Mouse (Mus musculus): ENCODE data around the gene Wdr75.

Wdr75 gene

DNA sequence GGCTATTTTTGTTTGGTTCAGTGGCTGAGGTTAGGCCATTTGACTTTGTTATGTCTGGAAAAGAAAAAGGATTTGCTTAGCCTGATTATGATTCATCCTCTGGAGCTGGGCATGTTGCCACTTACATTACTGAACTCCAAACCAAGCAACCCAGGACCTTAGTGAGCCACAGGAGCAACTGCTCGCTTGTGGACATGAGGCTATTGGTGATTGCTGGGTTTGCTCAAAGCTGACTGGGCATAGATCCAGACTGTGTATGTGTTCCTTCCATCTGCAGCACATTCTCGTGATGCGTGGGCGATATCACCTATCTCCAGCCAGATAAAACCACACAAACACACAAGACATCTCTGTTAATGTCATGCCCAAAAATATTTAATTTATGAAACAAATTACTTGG, 42.8 kb downstream of the Wdr75 start:
- DNase-seq (ENCODE audit: low read depth) = peak; percentile 100

DNA sequence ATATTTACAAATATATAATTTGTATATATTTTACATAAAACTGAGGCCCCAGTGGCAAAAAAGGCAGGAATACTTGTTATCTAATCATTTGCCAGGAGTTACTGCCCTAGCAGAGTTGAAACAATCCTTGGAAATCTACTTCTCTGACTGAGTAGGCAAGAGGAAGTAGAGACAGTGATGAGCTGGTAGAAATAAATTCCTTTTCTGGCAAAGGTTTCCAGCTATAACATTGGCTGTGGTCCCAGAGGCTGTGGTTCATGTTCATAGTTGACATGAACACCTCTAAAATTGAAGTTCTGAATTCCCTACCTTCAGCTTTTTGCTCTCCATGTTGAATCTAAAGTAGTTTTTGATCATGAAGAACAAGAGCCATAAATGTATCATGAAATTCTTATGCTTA, 43.3 kb downstream of the Wdr75 start:
- DNase-seq (ENCODE audit: low read depth) = peak; percentile 77

DNA sequence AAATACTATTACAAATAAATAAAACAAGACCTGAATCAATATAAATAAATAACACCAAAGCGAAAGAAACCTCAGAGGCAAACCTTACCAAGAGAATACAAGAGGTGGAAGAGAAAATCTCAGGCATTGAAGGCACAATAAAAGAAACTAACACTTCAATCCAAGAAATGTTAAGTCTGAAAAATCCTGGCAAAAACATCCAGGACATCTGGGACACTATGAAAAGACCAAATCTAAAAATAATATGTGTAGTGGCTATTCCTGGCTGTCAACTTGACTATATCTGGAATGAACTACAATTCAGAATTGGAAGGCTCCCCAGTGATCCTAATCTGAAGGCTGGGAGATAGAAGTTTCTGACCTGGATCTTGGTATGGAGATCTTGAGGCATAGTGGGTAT, 50.5 kb downstream of the Wdr75 start:
- DNase-seq (ENCODE audit: low read depth) = no peak

DNA sequence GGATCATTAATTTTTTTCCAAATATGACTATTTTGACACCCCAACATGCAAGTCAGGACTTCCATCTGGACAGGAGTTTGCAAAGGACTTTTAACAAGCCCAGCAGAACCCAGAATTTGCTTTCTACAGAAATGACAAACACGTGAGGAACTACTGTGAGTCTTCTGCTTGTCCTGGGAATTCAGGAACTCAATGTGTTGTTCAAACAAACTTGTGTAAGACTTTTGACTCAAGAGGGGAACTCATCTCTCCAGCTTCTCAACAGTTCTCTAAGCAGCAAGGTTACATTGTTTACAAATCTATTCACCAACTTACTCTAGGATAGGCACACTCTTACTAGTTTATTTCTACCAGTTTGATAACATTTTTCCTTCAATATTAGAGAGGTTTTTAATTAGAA, 63.1 kb downstream of the Wdr75 start:
- DNase-seq (ENCODE audit: low read depth) = no peak

DNA sequence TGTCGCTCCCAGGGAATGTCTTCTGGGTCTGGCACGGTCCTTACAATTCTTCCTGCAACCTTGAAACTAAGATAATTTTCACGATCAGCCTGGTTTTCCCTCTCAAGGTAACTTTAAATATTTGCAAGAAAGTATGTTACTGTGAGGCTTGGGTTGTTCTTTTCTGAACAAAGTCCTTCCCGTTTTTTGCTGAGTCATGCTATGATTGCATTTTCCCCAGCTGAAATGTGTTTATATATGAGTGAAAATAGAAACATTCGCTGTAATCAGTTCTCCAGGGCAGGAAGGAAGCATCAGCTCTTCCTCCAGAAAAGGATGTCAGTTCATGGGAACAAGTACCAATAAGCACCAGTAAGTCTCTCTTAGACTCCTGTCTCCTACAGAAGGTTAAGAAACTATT, 65.4 kb downstream of the Wdr75 start:
- DNase-seq (ENCODE audit: low read depth) = no peak

DNA sequence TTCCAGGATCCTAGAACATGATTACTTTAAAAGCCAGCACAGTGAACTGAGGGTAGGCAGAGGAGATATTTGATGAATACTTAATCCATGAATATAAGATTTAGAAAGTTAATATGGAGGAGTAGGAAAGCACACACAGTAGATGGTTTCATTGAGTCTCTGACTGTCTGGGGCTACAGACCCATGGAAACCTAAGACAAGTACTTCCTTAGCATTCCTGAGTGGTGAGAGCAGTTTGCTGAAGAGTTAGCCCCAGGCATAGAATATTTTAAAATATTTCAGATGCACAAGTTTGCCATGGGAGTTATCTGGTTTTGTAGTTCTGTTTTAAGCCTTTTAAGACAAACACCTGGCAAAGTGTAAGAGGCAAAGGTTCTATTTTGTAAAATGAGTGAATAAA, 66.2 kb downstream of the Wdr75 start:
- no peak for DNase-seq (ENCODE audit: low read depth)

DNA sequence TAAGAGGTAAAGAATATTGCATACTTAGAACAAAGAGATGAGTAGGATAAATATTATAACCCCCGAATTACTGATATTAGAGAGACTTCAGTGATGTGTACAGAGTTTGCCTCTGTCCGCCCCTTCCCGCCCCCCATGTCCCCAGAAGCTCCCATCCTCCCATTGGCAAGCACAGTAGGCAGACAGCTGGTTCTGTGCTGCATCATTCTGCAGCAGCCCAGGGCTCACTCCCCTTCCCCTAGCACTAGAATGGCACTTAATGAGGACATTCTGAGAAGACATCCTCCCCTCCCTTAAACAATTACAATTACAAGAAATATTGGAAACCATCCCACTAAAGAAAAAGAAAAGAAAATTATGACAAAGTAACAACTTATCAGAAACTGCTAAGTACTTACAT, 68.7 kb downstream of the Wdr75 start:
- no peak for DNase-seq (ENCODE audit: low read depth)

DNA sequence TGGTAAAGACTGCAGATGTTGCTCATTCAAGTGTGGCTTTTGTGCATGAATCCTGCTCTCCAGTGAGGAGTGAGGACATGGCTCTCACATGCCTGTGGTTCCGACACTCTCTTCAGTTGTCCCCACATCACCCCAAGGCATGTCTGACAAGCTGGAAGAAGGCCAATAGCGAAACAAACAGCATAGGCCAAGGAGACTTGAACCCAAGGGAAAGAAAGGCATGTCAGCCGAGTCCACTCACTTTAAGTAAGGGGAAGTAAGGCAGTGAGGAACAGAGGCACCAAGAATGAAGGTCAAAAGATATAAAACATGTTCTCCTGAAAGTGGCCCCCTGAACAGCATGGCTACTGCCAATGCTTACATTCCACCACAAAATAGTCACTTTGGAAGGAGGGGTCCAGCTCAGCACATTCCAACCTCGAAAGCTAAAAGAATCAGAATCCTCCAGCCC, 69.6 kb downstream of the Wdr75 start:
- DNase-seq (ENCODE audit: low read depth) = peak; percentile 52

DNA sequence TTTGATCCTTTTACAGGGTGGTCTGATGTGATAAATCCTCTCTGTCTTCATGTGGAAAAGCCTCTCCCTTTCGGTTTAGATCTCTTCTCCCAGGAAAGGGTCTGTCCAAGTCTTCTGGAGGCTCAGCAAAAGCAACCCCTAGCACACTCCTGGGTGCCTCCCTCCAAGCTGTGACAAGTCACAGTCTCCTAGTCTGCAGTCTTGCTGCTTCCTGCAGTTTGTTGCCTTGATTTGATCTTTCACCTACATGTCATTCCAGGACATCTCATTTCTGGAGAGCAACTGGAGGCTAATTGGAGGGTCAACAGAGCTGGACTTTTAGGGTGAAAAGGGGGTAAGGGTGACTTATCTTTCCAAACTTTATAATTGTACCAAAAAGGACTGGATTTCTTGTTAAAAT, 70.3 kb downstream of the Wdr75 start:
- no peak for DNase-seq (ENCODE audit: low read depth)

DNA sequence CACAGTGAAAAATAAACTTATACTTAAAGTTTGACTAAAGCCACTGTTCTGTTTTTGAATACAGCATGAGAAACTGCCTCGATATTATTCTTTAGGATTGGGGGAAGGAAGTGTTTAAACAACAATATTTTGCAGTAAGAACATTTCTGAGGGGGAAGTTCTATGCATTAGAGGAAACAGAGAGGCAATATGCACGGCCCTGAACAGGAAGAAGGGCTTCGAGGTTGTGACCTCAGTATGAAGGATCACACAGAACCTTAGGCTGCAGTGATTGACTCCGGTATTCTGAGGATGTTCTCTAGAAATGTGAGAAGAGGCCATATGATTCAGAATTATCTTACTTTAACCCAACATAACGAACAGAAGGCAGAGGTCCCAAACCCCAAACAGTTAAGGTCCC, 70.8 kb downstream of the Wdr75 start:
- no peak for DNase-seq (ENCODE audit: low read depth)

DNA sequence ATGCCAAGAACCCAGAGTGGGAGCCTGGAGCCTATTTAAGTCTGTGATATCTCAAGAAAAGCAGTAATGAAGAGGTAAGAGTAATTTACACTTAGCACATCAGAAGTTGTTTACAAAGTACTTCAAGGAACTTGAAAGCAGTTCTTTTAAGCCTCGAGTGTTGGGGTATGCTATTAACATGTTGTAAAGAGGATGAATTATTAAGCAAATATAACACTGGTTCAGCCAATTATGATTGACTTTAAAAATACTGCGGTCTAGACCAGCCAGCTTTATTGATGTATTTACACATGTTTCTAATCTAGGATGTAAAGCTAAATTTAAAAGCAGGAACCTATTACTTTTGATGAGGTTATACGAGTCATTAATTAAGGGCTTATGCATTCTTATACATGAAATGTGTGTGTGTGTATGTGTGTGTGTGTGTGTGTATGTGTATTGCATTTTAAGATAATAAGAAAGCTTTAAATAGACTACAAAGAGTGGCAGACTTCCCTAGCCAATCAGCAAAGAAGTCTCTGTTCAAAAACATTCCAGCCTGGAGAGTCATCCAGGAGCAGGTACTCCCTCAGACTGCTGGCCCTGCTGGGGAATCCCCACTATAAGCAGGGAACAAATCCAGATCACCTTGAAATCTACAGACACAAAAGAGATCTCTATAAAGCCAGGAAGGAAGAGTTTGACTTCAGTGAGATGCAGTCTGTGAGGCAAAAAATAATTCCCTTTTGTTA, 71.5 kb downstream of the Wdr75 start:
- no peak for DNase-seq (ENCODE audit: low read depth)

DNA sequence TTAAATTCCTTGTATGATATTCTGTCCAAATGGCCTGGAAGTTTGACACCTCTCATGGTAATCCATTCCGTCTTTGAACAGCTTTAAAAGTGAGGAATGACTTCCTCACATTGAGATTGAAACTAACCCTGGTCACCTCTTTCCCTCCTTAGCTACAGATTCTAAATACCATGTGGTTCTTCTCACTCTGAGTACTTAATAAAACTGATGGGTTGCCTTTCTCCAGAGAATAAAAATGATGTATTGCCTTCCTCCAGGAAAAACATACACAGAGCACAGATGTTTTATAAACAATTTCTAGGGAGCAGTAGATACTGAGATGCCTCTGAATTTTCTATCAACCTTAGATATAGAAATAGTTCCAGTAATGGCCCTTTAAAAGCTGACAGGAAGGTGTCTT, 73.1 kb downstream of the Wdr75 start:
- DNase-seq (ENCODE audit: low read depth) = no peak

DNA sequence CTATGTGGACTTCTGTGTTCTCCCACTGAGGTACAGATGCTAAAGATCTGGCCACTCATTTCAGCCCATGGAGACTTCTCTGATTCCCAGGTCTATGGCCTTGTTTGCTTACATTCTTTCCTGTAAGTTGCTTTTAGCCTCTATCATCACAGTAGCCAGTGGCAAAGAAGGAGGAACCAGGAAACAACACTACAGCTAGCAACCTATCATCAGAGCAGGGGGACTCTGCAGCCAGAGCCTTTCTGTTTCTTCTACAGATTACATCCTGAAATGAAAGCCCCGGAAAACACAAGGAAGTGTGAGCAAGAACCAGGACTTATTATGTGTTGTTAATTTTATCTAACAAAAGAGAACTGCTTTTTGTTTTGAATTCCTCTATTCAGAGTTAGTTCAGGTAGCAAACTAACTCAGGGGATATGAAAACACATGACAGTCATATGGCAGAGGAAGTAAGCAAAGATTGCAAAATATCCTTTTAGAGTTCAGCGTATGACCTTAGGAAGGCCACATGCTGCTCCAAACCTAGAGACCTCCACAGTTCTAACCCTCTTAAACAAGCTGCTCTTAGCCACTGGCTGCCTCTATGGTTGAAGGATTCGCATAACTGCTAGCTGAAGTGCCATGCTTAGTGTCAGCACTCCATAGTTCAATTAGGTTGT, 73.6 kb downstream of the Wdr75 start:
- no peak for DNase-seq (ENCODE audit: low read depth)

Data from fibroblast of lung, adult 2 months (primary cell).